Mouse (Mus musculus) adrenal gland, adult 2 months (tissue): ENCODE data around the gene Zmiz2. TPM values are rescaled to one million over a fixed set of nuclear protein-coding genes. Genes with fewer than 3 reads are reported as not detected.
"Not testable (repeated sequence)": the region's sequence is repeated elsewhere in the genome, so short reads cannot be mapped to it uniquely, and the experiment has no call there.

ENCODE experiments used
- DNase-seq: peaks from one replicate; pipeline ENCODE4 v3.0.0; 2021
- microRNA-seq, 2 experiments: library from miRNA; unstranded; fragments of <30 nt; microRNA quantifications; one replicate each; pipeline ENCODE4 v1.2.0; 2021
- polyA plus RNA-seq: library from polyadenylated mRNA; depleted of rRNA; stranded (reverse); fragments of >200 nt; gene quantifications from 2 replicates; pipeline ENCODE4 v1.2.3, GENCODE M21; 2012; rRNA removed
- total RNA-seq, 2 experiments: library from RNA; stranded (reverse); gene quantifications; 2 replicates each; pipeline ENCODE4 v1.2.3; 2021

Zmiz2 gene
- total and polyA plus RNA-seq, 3 experiments: 50.5 to 85.0 (median 52.8) TPM

DNA sequence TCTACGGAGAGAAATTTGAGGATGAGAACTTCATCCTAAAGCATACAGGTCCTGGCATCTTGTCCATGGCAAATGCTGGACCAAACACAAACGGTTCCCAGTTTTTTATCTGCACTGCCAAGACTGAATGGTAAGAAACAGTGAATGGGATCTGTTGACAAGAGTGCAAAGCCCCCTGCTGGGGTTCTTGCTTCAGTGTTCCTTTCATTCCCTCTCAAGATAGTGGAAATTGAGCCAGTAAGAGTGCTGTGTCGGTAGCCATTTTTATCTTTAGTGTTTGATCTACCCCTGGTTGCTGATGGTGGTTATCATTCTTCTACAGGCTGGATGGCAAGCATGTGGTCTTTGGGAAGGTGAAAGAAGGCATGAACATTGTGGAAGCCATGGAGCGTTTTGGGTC is 30.3 kb downstream of the Zmiz2 start:
- DNase-seq: not testable (repeated sequence)

DNA sequence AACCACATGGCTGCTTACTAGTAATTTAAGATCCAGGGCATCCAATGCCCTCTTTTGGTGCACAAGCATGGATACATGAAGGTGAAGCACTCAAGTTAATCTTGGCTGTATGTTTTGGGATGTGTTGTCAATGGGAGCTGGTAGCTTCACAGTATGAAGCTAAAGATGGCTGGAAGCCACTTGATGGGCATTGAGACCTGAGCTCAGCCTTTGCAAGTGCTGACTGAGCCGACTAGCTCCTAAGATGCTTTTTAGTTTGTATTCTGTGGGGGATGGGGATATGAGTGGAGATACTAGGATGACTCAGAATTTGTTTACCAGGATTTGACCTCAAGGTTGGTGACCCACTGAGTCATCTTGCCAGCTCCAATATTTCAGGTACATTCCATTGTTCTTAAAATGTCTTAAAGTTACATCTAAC is 31.4 kb downstream of the Zmiz2 start:
- no peak for DNase-seq

DNA sequence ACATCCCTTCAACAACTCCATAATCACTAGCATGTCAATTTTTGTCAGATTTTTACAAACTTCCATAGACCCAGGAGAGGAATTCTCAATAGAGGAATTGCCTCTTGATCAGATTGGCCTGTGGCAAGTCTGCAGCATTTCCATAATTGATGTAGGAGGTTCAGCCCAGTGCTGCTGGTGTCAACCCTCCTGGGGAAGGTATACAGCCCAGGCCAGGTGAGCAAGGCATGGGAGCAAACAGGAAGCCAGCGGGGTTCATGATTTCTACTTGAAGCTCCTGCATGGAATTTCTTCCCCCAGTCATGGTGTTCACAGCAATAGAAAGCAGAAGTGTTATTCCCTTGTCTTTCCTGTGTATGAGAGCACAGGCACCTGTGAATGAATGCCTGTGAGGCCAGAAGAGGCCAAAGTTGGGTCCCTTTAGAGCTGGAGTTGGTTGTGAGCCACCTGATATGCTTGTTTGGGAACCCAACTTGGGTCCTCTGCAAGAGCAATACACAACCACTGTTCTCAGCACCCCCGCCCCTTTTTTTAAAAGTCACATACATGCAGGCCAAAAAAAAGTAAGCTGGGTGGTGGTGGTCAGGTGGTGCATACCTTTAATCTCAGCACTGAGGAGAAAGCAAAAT is 32.0 kb downstream of the Zmiz2 start:
- no peak for DNase-seq

DNA sequence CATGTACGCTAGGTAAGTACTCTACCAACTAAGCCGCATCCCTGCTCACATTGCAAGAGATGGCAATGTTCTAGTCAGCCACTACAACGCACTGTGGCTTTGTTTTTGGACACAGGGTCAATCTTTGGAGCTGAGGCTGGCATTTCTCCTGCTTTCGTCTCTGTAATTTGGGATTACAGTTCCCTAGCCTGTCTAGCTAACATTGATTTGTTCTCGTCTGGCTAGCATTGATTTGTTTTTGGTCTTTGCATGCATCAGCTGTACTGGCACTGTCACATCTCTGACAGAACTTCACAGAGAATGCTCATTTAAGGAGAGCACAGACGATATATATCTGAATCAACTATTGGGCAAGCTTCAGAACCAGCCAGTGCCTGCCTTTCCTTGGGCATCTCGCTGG is 41.3 kb downstream of the Zmiz2 start:
- no peak for DNase-seq

DNA sequence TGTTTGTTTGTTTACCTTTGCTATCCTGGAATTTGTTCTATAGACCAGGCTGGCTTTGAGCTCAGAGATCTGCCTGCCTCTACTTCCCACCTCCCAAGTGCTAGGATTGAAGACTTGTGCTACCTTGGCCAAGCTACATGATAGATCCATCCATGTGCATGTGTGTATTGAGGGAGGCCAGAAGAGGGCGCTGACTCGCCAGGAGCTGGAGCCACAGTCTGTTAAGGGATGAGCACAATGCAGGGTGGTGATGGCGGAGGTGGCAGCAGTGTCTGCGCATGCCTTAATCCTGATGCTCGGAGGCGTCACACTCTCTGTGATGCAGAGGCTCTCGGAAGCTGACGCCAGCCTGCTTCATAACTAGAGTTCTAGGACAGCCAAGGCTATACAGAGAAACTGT is 47.6 kb downstream of the Zmiz2 start:
- DNase-seq: peak; percentile 63

DNA sequence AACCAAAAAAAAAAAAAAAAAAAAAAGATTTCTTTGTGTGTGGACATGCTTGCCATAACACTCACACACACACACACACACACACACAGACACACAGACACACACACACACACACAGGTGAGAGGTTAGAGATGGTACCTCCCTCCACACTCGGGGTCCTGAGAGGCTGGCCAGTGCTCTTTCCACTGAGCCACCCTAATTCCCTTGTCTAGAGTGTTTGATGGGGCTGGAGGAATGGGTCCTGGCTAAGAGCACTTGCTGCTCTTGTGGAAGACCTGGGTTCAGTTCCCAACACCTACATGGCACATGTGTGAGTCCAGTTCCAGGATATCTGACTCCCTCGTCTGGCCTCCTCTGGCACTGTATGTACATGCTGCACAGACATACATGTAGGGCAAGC is 48.8 kb downstream of the Zmiz2 start:
- DNase-seq: no peak

DNA sequence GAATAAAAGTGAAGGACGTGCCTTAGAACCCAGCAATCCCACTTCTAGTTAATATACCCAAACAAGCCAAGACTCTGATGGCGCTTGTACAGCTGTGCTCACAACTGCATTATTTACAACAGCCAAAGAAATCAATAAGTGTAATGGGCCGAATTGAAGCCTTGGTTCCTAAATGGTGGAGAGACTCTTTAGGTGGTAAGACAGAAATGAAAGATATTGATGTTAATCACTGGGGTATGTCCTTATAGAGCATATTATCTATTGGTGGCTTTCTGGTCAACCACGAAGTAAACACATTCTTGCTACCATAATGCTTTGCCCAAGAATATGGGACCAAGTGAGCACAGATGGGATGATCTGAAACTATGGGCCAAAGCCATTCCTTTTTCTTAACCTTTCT is 51.3 kb downstream of the Zmiz2 start:
- DNase-seq: no peak

DNA sequence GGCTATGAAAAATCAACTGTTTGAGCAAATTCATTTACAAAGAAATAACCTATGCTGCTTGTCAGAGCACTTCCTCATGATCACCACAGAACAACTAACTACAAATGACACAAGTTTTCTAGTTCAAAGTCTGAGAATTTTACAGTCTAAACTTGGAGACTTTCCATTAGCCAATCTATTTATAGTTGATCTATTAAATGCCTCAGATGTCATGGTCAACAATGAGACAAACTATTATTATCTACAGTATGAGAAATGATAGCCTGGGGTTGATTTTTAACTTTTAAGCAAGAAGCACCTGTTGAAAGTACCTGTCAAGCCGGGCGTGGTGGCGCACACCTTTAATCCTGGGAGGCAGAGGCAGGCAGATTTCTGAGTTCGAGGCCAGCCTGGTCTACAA is 53.7 kb downstream of the Zmiz2 start:
- DNase-seq: no peak

DNA sequence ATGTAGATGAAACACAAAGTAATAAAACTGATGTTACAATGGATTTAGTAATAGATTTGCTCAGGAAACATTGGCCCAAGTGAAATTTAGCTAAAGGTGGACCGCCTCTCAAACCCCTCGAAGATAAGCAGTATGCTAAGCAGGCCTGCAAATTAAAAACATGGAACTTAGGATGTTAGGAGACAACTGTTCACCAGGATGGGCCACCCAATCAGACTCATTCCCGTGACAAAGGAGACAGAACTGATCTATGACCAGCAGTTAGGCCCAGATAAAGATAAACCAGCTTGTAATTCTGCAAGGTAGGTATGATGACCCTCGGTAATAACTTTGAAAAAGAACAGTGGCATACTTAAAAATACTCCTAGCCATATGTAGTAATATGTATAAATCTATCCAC is 54.2 kb downstream of the Zmiz2 start:
- no peak for DNase-seq

DNA sequence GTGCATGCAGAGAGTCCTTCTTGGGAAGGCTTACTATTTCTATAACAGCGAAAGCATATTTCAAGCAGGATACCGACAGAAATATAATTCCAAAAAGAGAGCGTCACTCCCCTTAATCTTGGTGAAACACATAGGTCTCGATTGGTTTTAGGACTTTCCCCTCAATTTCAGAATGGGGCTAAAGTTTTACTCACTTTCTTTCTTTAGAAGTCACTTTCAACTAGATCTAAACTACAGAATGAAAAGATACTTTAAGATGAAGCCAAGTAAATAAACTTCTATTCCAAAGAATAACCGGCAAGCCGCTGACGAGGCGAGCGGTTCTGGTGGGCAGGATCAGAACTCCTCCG is 54.8 kb downstream of the Zmiz2 start:
- DNase-seq: no peak

DNA sequence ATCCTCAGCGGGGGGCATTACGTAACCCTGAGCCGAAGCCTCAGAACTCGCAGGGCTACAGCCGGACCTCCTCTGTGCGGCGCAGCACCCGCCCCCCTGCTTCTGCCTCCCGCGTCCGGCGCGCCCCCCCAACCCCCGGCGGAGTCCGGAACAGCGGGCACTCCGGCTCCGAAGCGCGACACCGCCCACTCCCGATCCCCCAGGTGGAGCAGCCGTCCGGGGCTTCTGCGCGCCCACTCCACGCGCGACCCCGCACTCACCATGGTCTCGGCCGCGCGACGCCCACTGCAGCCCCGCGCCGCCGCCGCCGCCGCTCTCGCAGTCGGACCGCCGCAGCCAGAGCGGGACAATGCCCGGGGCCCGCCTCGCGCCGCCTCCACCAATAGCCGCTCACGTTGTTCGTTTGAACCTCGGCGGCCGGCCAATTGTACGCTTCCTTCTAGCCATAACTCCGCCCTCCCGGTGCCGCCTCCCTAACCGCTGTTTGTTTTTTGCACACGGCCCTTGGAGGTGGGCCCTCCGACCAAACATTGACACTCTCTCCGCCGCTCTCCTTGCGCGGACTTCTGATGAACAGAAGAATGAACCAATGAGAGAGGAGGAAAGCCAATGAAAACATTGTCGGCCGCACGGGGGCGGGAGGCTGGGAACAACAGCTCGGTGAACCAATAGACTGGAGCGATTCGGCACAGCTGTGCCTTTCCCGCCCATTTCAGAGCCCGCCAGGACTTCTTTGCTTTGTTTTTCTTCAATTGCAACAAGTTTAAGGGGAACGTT is 55.4 kb downstream of the Zmiz2 start, which contains the start of gene H2afv:
TSS of gene H2afv (minus strand) at position 367 of the 777 bp plus-strand sequence.
- DNase-seq: peak; percentile 99

DNA sequence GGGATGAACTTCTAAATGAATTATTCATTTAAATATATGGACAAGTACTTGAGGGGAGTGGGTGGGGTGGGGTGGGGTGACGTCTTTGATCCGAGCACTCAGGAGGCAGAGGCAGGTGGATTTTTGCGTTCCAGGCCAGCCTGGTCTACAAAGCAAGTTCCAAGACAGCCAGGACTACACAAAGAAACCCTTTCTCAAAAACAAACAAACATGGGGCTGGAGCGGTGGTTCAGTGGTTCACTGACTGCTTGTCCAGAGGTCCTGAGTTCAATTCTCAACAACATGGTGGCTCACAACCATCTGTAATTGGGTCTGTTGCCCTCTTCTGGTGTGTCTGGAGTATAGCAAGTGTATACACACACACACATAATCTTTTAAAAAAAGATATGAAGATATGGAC is 56.6 kb downstream of the Zmiz2 start:
- no peak for DNase-seq

DNA sequence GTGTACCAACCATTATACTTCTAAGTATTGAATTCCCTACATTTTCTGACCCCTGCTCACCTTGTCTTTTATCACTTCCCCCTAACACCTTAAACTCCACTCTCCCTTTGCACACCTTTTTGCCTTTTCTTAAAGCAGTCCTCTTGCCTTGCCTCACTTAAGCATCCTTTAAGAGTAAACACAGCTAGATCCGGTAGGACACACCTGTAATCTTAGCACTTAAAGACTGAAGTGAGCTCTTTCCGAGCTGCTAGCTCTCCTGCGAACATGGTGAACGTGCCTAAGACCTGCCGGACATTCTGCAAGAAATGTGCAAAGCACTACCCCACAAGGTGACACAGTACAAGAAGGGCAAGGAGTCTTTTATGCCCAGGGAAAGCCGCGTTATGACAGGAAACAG is 57.1 kb downstream of the Zmiz2 start:
- no peak for DNase-seq

DNA sequence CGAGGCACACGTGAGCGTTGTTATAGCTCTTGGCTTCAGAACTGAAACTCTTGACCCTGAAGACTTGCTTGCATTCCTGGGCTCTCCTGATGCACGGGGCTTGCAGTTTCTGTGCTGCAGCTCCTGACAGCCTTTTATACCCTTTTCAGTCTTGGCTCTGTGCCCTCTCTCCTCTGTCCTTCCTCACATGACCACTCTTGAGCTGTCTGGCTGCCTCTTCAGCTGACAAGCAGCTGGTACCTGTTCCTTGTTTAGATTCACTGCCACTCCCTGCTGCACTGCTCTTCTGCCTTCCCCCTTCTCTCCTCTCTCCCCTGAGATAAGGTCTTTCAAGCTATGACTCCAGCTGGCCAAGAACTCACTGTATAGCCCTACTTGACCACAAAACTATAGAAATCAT is 58.6 kb downstream of the Zmiz2 start:
- DNase-seq: no peak

DNA sequence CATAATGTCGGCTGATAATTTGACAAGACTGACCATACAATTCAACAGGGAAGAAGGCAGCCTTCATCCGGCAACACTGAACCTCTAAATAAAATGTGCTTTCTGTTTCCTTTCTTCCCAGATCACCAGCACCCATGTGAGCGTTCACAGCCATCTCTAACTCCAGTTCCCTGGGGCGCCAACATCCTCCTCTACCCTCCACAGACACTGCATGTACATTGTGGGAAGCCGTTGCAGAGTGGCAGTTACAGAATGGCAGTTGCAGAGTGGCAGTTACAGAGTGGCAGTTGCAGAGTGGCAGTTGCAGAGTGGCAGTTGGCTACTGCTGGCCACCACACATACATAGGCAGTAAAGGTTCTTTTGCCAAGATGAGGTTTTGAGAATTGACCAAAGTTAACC is 59.3 kb downstream of the Zmiz2 start:
- DNase-seq: not testable (repeated sequence)

Small RNA genes lying within 50 kb of the gene (microRNA-seq; reads per million reads assigned to microRNA genes)
- 0.41 to 0.66 reads per million in 2 experiments for gene Mir7651

Other genes with a start within 250 kb of the Zmiz2 start
- under 1 TPM; 0.23 to 0.35 TPM for gene A730071L15Rik, start 189.0 kb upstream of the Zmiz2 start, total RNA-seq
- gene A730071L15Rik, start 189.0 kb upstream of the Zmiz2 start, polyA plus RNA-seq: not detected in 2 replicates
- gene Nudcd3, start 188.7 kb upstream of the Zmiz2 start, total RNA-seq: 10 to 100 TPM; 51.3 to 69.0 TPM
- gene Nudcd3, start 188.7 kb upstream of the Zmiz2 start, polyA plus RNA-seq: 34.2 and 37.5 TPM in 2 replicates
- gene Npc1l1, start 158.9 kb upstream of the Zmiz2 start, total RNA-seq: not detected
- gene Npc1l1, start 158.9 kb upstream of the Zmiz2 start, polyA plus RNA-seq: 0.18 and 0.32 TPM in 2 replicates
- gene Ddx56, start 121.3 kb upstream of the Zmiz2 start, total RNA-seq: 10 to 100 TPM; 44.9 to 51.8 TPM
- gene Ddx56, start 121.3 kb upstream of the Zmiz2 start, polyA plus RNA-seq: 23.7 and 27.6 TPM in 2 replicates
- gene Tmed4, start 114.2 kb upstream of the Zmiz2 start, total RNA-seq: 100 to 1,000 TPM; 113 to 118 TPM
- 116 and 154 TPM in 2 replicates for gene Tmed4, start 114.2 kb upstream of the Zmiz2 start, polyA plus RNA-seq
- 100 to 1,000 TPM; 601 to 682 TPM for gene Ogdh, start 97.4 kb upstream of the Zmiz2 start, total RNA-seq
- 227 and 333 TPM in 2 replicates for gene Ogdh, start 97.4 kb upstream of the Zmiz2 start, polyA plus RNA-seq
- 1,000 to 10,000 TPM; 1,264 to 1,797 TPM for gene Ppia, start 26.4 kb downstream of the Zmiz2 start, total RNA-seq
- gene Ppia, start 26.4 kb downstream of the Zmiz2 start, polyA plus RNA-seq: 237 and 265 TPM in 2 replicates
- 10 to 100 TPM; 39.2 to 86.1 TPM for gene H2afv, start 55.4 kb downstream of the Zmiz2 start, total RNA-seq
- 15.0 and 17.4 TPM in 2 replicates for gene H2afv, start 55.4 kb downstream of the Zmiz2 start, polyA plus RNA-seq
- 10 to 100 TPM; 48.9 to 58.7 TPM for gene Purb, start 86.8 kb downstream of the Zmiz2 start, total RNA-seq
- gene Purb, start 86.8 kb downstream of the Zmiz2 start, polyA plus RNA-seq: 10.1 and 11.0 TPM in 2 replicates
- gene Myo1g, start 131.9 kb downstream of the Zmiz2 start, total RNA-seq: 1 to 10 TPM; 2.1 to 2.6 TPM
- gene Myo1g, start 131.9 kb downstream of the Zmiz2 start, polyA plus RNA-seq: 3.8 and 4.7 TPM in 2 replicates
- 10 to 100 TPM; 38.8 to 47.9 TPM for gene Ccm2, start 157.8 kb downstream of the Zmiz2 start, total RNA-seq
- gene Ccm2, start 157.8 kb downstream of the Zmiz2 start, polyA plus RNA-seq: 47.0 and 48.1 TPM in 2 replicates
- gene Nacad, start 217.0 kb downstream of the Zmiz2 start, total RNA-seq: 1 to 10 TPM; 1.6 to 2.2 TPM
- 1.2 and 2.2 TPM in 2 replicates for gene Nacad, start 217.0 kb downstream of the Zmiz2 start, polyA plus RNA-seq
- 10 to 100 TPM; 68.2 to 82.2 TPM for gene Tbrg4, start 237.0 kb downstream of the Zmiz2 start, total RNA-seq
- 91.3 and 92.6 TPM in 2 replicates for gene Tbrg4, start 237.0 kb downstream of the Zmiz2 start, polyA plus RNA-seq
- not detected for gene Wap, start 249.6 kb downstream of the Zmiz2 start, total RNA-seq
- not detected in 2 replicates for gene Wap, start 249.6 kb downstream of the Zmiz2 start, polyA plus RNA-seq